Mouse (Mus musculus) CD8-positive naive resting alpha-beta T cell, adult 57 days (primary cell): ENCODE measurements around the gene Gpc4. TPM values are rescaled to one million over a fixed set of nuclear protein-coding genes. Genes with fewer than 3 reads are reported as not detected.

Experiments
- total RNA-seq: library from RNA; stranded (reverse); gene quantifications from one replicate; pipeline ENCODE4 v1.2.4, GENCODE M21; 2023

Gene Gpc4
- total RNA-seq: 0.18 TPM

DNA sequence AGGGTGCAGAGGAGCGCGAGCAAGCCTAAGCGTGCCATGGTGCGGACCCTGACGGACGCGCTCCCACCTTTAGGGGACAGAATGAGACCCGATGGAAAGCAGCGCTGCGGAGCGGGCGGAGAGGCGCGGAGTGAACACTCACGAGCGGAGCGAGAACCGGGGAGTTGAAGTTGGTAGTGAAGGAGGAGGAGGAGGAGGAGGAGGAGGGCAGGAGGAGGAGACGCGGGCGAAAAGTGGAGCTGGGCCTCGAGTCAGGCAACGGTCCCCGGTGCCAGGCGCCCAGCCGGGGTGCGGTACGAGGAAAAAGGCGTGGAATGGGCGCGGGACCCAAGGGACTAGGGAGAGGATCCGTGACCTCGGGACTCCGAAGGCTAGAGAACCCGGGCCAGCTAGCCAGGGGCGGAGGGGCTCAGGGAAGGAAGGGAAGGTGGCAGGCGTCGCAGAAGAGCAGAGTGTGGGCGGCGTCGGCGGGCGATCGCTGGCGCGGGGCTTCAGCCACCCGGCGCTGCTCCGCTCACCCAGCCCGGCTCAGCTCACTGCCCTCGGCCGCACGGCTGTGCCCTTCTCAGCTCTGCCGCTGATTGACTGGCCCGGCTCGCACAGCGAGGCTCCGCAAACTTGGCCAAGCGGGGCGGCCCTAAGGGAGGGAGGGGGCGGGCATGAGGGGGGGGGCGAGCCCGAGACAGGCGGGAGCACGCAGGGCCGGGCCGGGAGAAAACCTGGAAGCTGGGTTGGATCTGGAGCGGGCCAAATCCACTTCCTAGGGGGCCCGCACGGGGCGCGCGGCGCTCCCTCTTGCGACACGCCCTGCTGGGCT, at the start of gene Gpc4:
TSS of gene Gpc4 (minus strand) at position 515 of the 817 bp plus-strand sequence.

Other genes with a start within 250 kb of the Gpc4 start
- gene 1700080O16Rik, start 192.5 kb downstream of the Gpc4 start, total RNA-seq: not detected